Mouse (Mus musculus) Patski (cell line): ENCODE measurements around the gene Prr12. TPM values are rescaled to one million over a fixed set of nuclear protein-coding genes. Genes with fewer than 3 reads are reported as not detected.

ENCODE experiments used
- ATAC-seq: fragments of 100-300 bp; one replicate; pipeline ENCODE4 v1.8.0; 2021
- CTCF ChIA-PET: fragments of 350-600 bp; sonication (Branson Sonifier 250); formaldehyde crosslinking; loops from one replicate; lab custom pipeline; 2022; ENCODE audit warnings: inconsistent platforms; lab: Charles Lee
- POLR2A ChIA-PET: fragments of 350-600 bp; sonication (Branson Sonifier 250); formaldehyde crosslinking; loops from one replicate; lab custom pipeline; 2022; ENCODE audit warnings: antibody characterized with exemption, inconsistent platforms; lab: Charles Lee
- DNase-seq: peaks from one replicate; pipeline ENCODE4 v3.0.0-alpha.2; 2011; ENCODE audit warnings: low read depth, low spot score
- H3K27me3 ChIP-seq: fragments of 371-371 bp; one replicate; pipeline ENCODE4 v1.5.1; 2021
- CTCF ChIP-seq: fragments of 100-300 bp; IDR thresholded peaks from one replicate; pipeline ENCODE4 v1.5.1; 2021
- in situ Hi-C: fragments of 300-500 bp; cut with MboI; formaldehyde crosslinking; loops from 3 replicates; pipeline ENCODE4 v1.11.1; 2018; ENCODE audit warnings: low pct_unique_long_range_greater_than_20kb, mixed read lengths
- polyA plus RNA-seq: library from polyadenylated mRNA; unstranded; gene quantifications from one replicate; pipeline ENCODE4 v1.2.3, GENCODE M21; 2021

The Prr12 gene
- polyA plus RNA-seq, 1 experiment from 2014 or later: 35.8 TPM

DNA sequence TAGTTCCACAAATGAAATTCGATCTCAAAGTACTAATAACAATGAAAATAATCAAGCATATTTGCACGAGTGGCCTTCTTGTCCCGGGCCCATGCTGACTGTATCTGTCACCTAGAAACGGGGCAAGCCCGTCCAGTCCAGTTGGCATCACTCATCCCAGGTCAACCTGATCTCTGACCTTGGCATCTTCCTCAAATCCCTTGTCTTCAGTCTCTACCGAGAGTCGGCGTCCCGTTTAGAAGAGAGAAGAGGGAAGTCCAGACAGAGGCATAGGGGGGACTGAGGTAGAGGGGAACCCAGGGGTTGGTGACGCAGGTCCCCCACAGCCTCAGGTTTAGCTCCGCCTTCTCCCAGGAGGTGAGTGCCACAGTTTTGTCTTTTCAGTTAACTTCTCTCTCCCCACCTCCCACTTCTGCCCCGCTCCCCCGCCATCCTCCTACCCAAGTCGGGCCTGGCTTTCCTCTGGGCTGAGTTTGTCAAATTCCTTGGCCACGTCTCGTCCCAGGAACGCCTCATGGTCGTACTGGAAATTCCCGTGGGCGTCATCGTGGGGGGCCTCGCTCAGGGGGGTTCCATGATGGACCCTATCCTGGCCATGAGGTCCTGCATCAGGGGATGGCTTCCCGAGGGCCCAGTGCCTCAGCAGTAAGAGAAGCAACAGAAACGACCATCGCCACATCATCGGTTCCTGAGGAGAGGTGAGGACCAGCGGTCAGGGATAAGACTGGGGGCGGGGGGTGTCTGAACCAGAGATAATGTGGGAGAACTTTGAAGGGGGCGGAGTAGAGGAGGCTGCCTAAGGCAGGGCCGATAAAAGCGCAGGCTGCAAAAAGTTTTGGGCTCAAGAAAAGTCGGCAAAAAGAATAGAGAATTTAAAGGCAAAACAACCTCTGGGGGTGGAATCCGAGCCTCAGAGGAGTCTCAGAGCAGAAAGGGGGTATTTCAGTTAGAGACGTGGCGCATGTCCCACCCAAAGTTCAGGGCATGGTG is 38.6 kb upstream of the Prr12 start:
- CTCF ChIA-PET: interaction anchor here (1.2 kb wide), 1 partner anchor 23 kb away, joined by 5 read pairs; no protein-coding TSS in a partner anchor
- TF ChIP-seq CTCF: no peak
- POLR2A ChIA-PET: no interaction called here
- no peak for ATAC-seq
- DNase-seq: no peak
- in situ Hi-C loops: no loop called here
- no peaks in the 10 kb centered on the region for H3K27me3 ChIP-seq

DNA sequence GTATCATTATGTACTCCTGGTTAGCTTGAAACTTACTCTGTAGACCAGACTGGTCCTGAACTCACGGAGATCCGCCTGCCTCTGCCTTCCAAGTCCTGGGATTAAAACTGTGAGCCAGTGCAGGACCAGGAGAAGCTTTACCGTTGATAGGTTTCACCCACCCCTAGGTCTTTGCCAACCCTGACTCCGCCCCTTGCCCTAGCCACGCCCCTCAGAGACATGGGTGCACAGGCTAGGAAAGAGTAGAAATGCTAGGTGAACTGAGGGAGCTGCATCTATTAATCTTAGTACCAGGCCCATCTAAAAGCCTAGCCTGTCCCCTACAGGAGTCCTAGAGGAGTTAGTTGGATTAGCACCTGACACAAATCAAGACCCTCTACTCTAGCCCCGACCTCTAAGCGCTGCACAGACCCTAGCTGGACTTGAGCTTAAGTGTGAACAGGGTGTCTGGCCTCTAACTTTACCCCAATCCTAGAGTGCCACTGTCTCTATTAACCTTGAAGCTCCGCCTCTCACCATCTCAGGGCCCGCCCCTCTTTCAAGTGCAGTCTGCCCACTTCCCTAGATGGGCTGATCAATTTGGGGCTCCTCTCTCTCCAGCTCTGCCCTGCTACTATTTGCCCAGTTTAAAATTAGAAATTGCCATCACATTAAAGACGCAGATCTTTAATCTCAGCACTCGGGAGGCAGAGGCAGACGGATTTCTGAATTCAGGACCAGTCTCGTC is 37.7 kb upstream of the Prr12 start:
- ChIA-PET CTCF (no interaction called here), POLR2A (no interaction called here)
- no peaks in the 10 kb centered on the region for H3K27me3 ChIP-seq
- no peak for DNase-seq
- ATAC-seq: no peak
- no peak for TF ChIP-seq CTCF
- in situ Hi-C loops: no loop called here

DNA sequence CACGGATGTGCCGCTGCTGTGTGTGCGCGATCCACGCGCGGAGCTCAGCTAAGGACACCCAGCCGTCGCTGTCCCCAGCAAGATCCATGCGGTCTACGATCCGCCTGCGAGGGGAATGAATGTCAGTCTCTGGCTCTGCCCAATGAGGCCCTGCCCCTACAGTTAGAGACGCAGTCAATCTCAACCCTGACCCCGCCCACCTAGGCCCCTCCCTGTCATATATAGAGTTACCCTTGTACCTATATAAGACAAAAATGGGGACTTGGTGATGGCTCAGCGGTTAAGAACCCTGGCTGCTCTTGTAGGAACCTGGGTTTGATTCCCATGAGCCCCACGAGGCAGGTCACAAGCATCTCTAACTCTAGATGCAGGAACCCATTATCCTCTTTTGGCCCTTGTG is 35.9 kb upstream of the Prr12 start:
- ChIA-PET POLR2A (no interaction called here), CTCF (no interaction called here)
- DNase-seq (no peak), ATAC-seq (no peak)
- TF ChIP-seq CTCF: no peak
- in situ Hi-C loops: loop anchor here (5.0 kb wide), 1 partner anchor 34 kb away; the partner anchor contains the start of gene Rps11
- H3K27me3 ChIP-seq: no peaks in the 10 kb centered on the region

DNA sequence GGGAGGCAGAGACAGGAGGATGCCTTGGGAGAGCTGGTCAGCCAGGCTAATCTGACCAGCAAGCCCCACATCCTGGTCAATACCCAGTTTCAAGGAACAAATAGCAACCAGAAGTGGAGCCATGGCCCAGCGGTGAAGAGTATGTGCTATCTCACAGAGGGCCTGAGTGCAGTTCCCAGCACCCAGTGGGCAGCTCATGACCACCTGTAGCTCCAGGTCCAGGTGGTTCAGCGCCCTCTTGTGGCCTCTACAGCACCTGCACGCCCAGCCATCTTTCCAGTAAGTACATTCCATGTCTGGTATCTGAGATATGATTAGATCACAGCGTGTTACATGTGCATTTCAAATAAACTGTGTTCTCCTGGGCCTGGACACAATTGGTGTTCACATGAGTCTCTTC is 33.4 kb upstream of the Prr12 start:
- ChIA-PET CTCF (no interaction called here), POLR2A (no interaction called here)
- TF ChIP-seq CTCF: no peak
- ATAC-seq (no peak), DNase-seq (no peak)
- in situ Hi-C loops: loop anchor here (5.0 kb wide), 1 partner anchor 36 kb away; the partner anchor contains the start of gene Rps11
- H3K27me3 ChIP-seq: no peaks in the 10 kb centered on the region

DNA sequence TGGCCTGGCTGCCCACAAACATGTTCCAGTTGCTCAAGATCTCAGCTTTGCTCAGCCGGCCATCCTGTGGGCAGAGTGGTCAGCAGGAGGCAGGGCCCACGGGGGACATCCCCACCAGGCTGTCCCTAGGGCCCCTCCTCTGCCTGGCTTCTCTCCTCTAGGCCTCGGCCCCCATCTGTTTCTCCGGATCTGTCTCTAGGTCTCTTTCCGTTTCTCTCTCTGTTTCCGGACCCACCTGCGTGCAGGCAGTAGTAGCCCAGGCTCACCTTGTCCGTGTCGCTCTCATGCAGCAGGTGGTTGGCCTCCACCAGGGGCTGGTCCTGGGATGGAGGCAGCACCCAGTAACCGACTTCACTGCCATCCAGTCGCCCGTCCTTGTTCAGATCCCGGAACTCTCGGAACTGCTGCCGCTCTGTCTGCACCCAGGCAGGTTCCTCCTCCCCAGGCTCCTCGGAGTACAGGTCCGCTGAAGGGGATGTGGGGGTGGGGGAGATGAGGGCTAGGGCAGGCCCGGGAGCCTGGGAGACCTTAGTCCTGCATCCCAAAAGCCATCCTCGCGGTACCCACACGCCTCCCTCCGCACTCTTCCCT is 30.7 kb upstream of the Prr12 start:
- ChIA-PET POLR2A (no interaction called here), CTCF (interaction anchor here (1.3 kb wide), 1 partner anchor 14 kb away, joined by 3 read pairs; no protein-coding TSS in a partner anchor)
- TF ChIP-seq CTCF: no peak
- no peaks in the 10 kb centered on the region for H3K27me3 ChIP-seq
- ATAC-seq (no peak), DNase-seq (no peak)
- in situ Hi-C loops: no loop called here

DNA sequence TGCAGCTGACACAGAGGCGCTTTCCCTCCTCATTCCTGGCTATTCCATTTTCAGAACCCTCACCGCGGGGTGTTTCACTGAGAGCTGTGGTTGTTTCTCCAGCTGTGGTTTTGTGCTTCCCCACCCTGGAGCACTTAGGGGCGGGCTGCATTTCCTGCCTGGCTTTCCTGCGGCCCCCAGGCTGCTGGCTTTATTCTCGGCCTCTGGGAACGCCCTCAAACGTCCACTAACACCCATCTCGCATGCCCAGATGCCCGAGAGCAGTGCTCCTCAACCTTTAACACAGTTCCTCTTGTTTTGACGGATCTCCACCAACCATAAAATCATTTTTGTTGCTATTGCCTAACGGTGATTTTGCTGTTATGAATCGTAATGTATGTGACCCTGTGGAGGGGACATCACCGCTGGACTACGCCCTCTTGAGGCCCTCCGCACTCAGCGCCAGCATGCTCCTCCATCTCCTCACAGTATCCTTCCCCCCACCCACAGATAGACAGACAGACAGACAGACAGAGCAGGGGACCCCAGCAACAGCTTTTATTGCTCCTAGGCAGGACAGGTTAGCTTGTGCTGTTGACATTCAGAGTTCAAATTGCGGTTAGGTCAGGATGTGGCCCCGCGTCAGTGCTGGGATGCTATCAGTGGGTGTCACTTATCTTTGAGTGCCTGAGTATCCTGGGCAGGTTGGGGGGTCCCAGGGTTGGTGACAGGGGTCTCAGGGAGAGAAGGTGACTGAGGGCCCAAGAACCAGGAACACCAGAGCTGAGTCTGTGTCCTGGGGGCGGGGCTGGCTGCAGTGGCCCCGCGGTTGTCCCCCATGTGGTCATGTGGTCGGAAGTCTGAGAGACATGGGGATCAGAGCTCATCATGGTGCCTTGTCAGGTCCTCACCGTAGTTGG is 30.0 kb upstream of the Prr12 start:
- in situ Hi-C loops: no loop called here

DNA sequence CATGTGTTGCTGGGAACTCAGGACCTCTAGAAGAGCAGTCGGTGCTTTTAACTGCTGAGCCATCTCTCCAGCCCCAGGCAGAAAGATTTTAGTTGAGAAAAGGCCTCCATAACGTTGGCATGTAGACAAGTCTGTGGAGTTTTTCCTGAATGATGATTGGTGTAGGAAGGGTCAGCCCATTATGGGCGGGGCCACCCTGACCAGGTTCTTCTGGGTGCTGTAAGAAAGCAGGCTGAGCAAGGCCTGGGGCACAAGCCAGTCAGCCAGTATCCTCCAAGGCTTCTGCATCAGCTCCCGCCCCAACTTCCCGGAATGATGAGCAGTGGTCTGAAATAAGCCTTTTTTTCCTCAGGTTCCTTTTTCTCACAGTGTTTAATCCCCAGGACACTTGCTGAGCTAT is 28.3 kb upstream of the Prr12 start:
- CTCF ChIA-PET: interaction anchor here (1.1 to 1.7 kb wide), 3 partner anchors 8 to 95 kb away, joined by 4 to 7 read pairs (median 4); partner anchors contain the start of gene Prmt1
- DNase-seq (no peak), ATAC-seq (no peak)
- no peak for TF ChIP-seq CTCF
- in situ Hi-C loops: no loop called here
- no peaks in the 10 kb centered on the region for H3K27me3 ChIP-seq
- POLR2A ChIA-PET: no interaction called here

More for the DNA sequence above, 30.0 kb upstream of the Prr12 start:
- DNase-seq (no peak), ATAC-seq (no peak)
- TF ChIP-seq CTCF: no peak
- ChIA-PET CTCF (interaction anchor here (1.3 kb wide), 1 partner anchor 15 kb away, joined by 3 read pairs; no protein-coding TSS in a partner anchor), POLR2A (no interaction called here)
- no peaks in the 10 kb centered on the region for H3K27me3 ChIP-seq

DNA sequence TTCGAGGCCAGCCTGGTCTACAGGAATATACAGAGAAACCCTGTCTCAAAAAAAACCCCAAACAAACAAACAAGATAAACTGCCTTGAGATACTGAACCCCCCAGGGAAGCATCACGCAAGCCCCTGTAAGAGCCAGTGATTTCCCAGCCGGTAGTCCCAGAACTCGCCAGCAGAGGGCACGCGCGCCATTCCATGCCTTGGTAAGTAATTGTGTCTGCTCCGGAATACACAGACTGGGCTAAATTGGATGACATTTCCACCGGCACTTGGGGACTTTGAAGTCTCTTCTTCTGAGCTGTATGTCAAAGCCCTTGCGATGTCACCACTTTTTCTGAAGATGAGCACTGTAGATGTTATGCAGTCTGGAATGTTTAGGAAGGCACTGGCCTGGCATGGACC is 27.2 kb upstream of the Prr12 start:
- in situ Hi-C loops: no loop called here
- no peaks in the 10 kb centered on the region for H3K27me3 ChIP-seq
- TF ChIP-seq CTCF: no peak
- CTCF ChIA-PET: interaction anchor here (0.9 to 2.1 kb wide), 5 partner anchors 10 to 94 kb away, joined by 3 to 7 read pairs (median 4); partner anchors contain the start of gene Prmt1
- no peak for ATAC-seq
- POLR2A ChIA-PET: no interaction called here
- DNase-seq: no peak

DNA sequence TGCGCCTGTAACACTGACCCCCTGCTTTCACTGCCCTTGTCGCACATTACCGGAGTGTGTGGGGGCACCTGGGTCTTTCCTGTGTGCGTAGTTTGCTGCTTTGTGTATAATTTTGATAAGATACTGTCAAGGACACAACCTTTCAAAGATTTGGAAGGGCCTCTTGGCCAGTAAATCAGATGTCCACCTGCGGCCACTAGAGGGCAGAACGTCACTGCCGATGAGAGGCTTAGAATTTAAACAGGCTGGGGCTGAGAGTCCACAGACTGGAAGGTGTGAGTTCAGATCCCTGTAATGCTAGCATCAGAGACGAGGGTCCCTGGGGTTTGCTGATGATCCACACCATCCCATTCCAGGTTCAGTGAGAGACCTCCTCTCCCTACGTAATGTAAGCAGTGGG is 25.8 kb upstream of the Prr12 start:
- H3K27me3 ChIP-seq: no peaks in the 10 kb centered on the region
- ATAC-seq (no peak), DNase-seq (no peak)

More for the DNA sequence above, 25.8 kb upstream of the Prr12 start:
- CTCF ChIA-PET: interaction anchor here (2.1 kb wide), 1 partner anchor 10 kb away, joined by 6 read pairs; no protein-coding TSS in a partner anchor
- TF ChIP-seq CTCF: no peak
- POLR2A ChIA-PET: no interaction called here
- in situ Hi-C loops: no loop called here
